Mouse (Mus musculus): ENCODE measurements around the gene Pym1. TPM values are rescaled to one million over a fixed set of nuclear protein-coding genes. Genes with fewer than 3 reads are reported as not detected.
"Not testable (repeated sequence)": the region's sequence is repeated elsewhere in the genome, so short reads cannot be mapped to it uniquely, and the experiment has no call there.

The Pym1 gene
- 10 to 100 TPM; 26.0 to 28.2 TPM for total RNA-seq (2021)

- DNase-seq, result peak in 1 of 2 experiments; percentile 47
Observed at GRCm38 (mm10) chr10:128747646-128748251, at the start of gene Pym1. Pym1 (plus strand) TSS chr10:128747889.

GRCm38 (mm10) chr10:128699006-128699405, 48.7 kb upstream of the Pym1 start:
- DNase-seq, result no peak

GRCm38 (mm10) chr10:128699611-128700010, 48.1 kb upstream of the Pym1 start:
- DNase-seq, result no peak

GRCm38 (mm10) chr10:128700712-128701111, 47.0 kb upstream of the Pym1 start:
- DNase-seq, result no peak

GRCm38 (mm10) chr10:128702328-128703007, 45.2 kb upstream of the Pym1 start:
- DNase-seq, result no peak

- no peak for DNase-seq
Observed at GRCm38 (mm10) chr10:128703895-128704294, 43.8 kb upstream of the Pym1 start, which contains the start of gene Pmel. Pmel (plus strand) TSS chr10:128704195.

- peak; percentile 82 for DNase-seq
Observed at GRCm38 (mm10) chr10:128704491-128705316, 43.0 kb upstream of the Pym1 start, which contains the start of gene Cdk2. Cdk2 (minus strand) TSS chr10:128705031.

GRCm38 (mm10) chr10:128705317-128705693, 42.4 kb upstream of the Pym1 start:
- no peak for DNase-seq

GRCm38 (mm10) chr10:128711318-128711717, 36.4 kb upstream of the Pym1 start:
- DNase-seq, result not testable (repeated sequence)

GRCm38 (mm10) chr10:128715559-128716537, 31.8 kb upstream of the Pym1 start:
- DNase-seq, result no peak

GRCm38 (mm10) chr10:128725466-128725865, 22.2 kb upstream of the Pym1 start:
- DNase-seq, result not testable (repeated sequence)

- no peak for DNase-seq
Observed at GRCm38 (mm10) chr10:128728059-128728458, 19.6 kb upstream of the Pym1 start.

GRCm38 (mm10) chr10:128731002-128731433, 16.7 kb upstream of the Pym1 start:
- peak; percentile 43 to 49 for DNase-seq

- DNase-seq, result no peak
Observed at GRCm38 (mm10) chr10:128731992-128732391, 15.7 kb upstream of the Pym1 start.

- no peak for DNase-seq
Observed at GRCm38 (mm10) chr10:128737435-128737834, 10.3 kb upstream of the Pym1 start.

GRCm38 (mm10) chr10:128740296-128740695, 7.4 kb upstream of the Pym1 start:
- DNase-seq, result no peak

- DNase-seq, result no peak
Observed at GRCm38 (mm10) chr10:128742616-128743015, 5.1 kb upstream of the Pym1 start.

- DNase-seq, result no peak
Observed at GRCm38 (mm10) chr10:128743235-128743634, 4.5 kb upstream of the Pym1 start.

- DNase-seq, result peak; percentile 33 to 45
Observed at GRCm38 (mm10) chr10:128743791-128744191, 3.9 kb upstream of the Pym1 start.

- DNase-seq, result no peak
Observed at GRCm38 (mm10) chr10:128744211-128744610, 3.5 kb upstream of the Pym1 start.

GRCm38 (mm10) chr10:128744680-128745601, 2.7 kb upstream of the Pym1 start, which contains the start of gene Dgka:
Dgka (minus strand) TSS chr10:128744855.
- DNase-seq, result no peak

Data from layer of hippocampus, postnatal 36 days (tissue).